Mouse (Mus musculus): Measurements from ENCODE around the gene Csnk2a1. TPM values are rescaled to one million over a fixed set of nuclear protein-coding genes. Genes with fewer than 3 reads are reported as not detected.

Gene Csnk2a1
- 94.7 and 155 TPM in 2 replicates for polyA plus RNA-seq (2014; fragmentation: Nextera tagmentation; extraction: Ambion mirVana)

DNA sequence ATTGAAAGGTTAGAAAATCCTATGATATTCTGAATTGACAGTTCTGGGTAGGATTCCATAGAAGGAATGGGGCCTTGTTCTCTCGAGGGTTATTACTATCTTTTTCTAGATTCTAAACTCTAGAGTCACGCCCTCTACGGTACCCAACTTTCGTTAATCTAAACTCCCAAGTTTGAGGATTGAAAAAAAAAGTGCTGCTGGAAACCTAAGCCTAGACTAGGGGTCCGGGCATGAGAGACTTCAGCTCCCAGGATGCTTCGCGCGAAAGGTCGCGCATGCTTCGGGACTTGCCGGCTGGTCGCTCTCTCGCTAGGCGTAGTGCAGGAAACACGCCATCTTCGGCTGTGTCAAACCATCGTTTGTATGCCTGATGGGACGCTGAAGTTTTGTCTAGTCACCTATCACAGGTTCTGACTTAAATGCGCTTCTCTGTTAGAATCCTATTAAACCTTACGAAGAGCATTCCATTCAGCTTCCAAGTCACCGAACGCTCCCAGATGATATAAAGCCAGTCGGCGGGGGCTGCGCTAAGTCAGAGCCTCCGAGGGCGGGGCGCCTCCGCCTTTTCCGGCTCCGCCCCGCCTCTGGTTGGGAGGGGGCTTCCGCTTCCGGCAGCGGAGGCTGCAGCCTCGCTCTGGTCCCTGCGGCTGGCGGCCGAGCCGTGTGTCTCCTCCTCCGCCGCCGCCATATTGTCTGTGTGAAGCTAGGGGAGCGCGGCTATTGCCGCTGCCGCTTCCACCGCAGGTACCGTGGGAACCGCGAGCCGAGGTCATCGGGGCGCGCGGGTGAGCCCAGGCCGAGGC, at the start of gene Csnk2a1:
TSS of gene Csnk2a1 (plus strand) at position 592 of the 803 bp plus-strand sequence.
- no peaks in the 10 kb centered on the region for H3K9me3 ChIP-seq (ENCODE audit: control insufficient read depth, low read length)
- H3K9ac ChIP-seq (replicated peaks; ENCODE audit: low read depth, low read length), result peak within 1 kb of the TSS; percentile 92
- H3K36me3 ChIP-seq (ENCODE audit: control insufficient read depth, insufficient read depth, low read length), result no peaks in the 10 kb centered on the region
- H3K27ac ChIP-seq (ENCODE audit: low read depth, low read length), result peak within 1 kb of the TSS; percentile 96
- no peaks in the 10 kb centered on the region for H3K27me3 ChIP-seq (ENCODE audit: control insufficient read depth, insufficient read depth, low read length)
- peak; percentile 96 for ATAC-seq (ENCODE audit: low read depth)
- H3K4me3 ChIP-seq (ENCODE audit: low read depth, low read length), result peak within 1 kb of the TSS; percentile 90
- H3K4me1 ChIP-seq (ENCODE audit: control insufficient read depth, insufficient read depth, low read length), result peaks cover 10% of the 10 kb centered on the region
- peak within 1 kb of the TSS; percentile 71 for H3K4me2 ChIP-seq (ENCODE audit: low read depth, low read length)
- under 1% methylated on average over 51 of the region's 58 CpGs for WGBS

DNA sequence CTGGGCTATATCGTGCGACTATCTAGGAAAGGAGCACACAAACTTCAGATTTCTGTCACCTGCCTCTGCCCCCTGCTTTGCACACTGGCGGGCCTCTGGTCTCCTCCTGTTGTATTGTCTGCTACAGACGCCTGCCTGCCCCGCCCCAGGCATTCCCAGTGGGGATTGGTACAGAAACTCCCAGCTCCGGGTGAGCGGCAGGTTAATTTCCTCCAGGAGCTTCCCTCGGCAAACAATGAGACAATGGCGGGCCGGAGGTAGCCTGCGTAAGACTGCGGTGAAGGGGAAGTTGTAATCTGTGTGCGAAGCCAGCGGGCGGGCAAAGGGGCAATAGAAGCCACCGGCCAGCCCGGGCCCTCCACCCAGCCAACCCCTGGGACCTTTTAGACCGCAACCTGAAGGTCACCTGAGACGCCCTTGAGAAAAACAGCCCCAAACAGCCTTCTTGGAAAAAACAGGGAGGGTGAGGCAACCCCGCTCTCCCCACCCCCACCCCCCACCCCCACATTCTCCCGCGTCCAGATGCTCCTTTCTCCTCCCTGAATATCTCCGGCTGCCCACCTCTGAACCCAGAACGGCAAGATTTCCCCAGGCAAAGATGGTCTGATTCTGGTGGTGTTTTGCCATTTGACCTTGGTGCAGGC, 49.4 kb upstream of the Csnk2a1 start:
- H3K4me3 ChIP-seq (ENCODE audit: low read depth, low read length), result no peak overlapping the region
- peak overlapping the region; percentile 28; the same call in 1 of the 2 replicates for H3K9ac ChIP-seq (replicated peaks; ENCODE audit: low read depth, low read length)
- no peaks in the 10 kb centered on the region for H3K27me3 ChIP-seq (ENCODE audit: control insufficient read depth, insufficient read depth, low read length)
- no peaks in the 10 kb centered on the region for H3K4me1 ChIP-seq (ENCODE audit: control insufficient read depth, insufficient read depth, low read length)
- peak overlapping the region; percentile 33 for H3K4me2 ChIP-seq (ENCODE audit: low read depth, low read length)
- peak; percentile 38; the same call in 1 of the 2 replicates for ATAC-seq (ENCODE audit: low read depth)
- H3K36me3 ChIP-seq (ENCODE audit: control insufficient read depth, insufficient read depth, low read length), result no peaks in the 10 kb centered on the region
- H3K27ac ChIP-seq (ENCODE audit: low read depth, low read length), result no peak overlapping the region
- 9% methylated on average over 24 of the region's 24 CpGs for WGBS
- H3K9me3 ChIP-seq (ENCODE audit: control insufficient read depth, low read length), result no peaks in the 10 kb centered on the region

DNA sequence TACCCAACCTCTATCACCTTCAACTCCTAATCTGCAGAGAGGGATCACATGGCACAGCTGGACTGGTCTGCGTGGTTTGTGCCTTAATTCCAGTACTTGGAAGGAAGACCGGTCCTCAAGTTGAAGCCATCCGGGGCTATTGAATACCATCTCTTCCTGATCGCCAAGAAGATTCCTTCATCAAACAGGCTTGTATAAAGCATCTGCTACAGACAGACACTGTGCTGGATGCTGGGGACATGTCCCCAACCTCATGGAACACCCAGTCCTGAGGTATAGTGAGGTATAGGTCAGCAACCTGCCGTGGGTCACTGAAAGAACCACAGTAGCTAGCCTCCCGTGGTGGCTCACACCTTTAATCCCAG, 48.9 kb upstream of the Csnk2a1 start:
- Histone ChIP-seq H3K4me1 (ENCODE audit: control insufficient read depth, insufficient read depth, low read length) (no peaks in the 10 kb centered on the region), H3K27me3 (ENCODE audit: control insufficient read depth, insufficient read depth, low read length) (no peaks in the 10 kb centered on the region), H3K36me3 (ENCODE audit: control insufficient read depth, insufficient read depth, low read length) (no peaks in the 10 kb centered on the region), H3K27ac (ENCODE audit: low read depth, low read length) (no peak overlapping the region), H3K4me3 (ENCODE audit: low read depth, low read length) (no peak overlapping the region), H3K9me3 (ENCODE audit: control insufficient read depth, low read length) (no peaks in the 10 kb centered on the region), H3K4me2 (ENCODE audit: low read depth, low read length) (no peak overlapping the region), H3K9ac (replicated peaks; ENCODE audit: low read depth, low read length) (no peak overlapping the region)
- no peak for ATAC-seq (ENCODE audit: low read depth)
- WGBS, result 78% methylated on average over 6 of the region's 6 CpGs

DNA sequence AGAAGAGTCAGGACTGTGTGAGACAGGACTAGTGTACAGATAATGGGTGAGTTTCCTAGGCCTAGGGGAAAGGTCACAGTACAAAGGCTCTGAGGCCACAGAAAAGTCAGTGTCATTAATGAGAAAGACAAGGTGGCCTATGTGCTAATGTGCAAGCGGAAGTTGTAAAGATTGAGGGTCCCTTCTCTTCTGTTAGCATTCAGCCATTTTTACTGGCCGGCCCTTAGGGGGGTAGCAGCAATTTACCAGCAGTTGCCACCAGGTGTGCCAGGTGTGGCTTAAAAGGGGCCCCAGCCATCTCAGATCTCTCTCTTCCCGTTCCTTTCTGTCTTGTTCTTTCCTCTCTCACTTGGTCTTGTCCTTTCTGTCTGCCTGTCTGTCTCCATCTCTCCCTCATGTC, 48.3 kb upstream of the Csnk2a1 start:
- Histone ChIP-seq H3K4me3 (ENCODE audit: low read depth, low read length) (no peak overlapping the region), H3K27ac (ENCODE audit: low read depth, low read length) (no peak overlapping the region), H3K4me2 (ENCODE audit: low read depth, low read length) (no peak overlapping the region), H3K27me3 (ENCODE audit: control insufficient read depth, insufficient read depth, low read length) (no peaks in the 10 kb centered on the region), H3K36me3 (ENCODE audit: control insufficient read depth, insufficient read depth, low read length) (no peaks in the 10 kb centered on the region), H3K4me1 (ENCODE audit: control insufficient read depth, insufficient read depth, low read length) (no peaks in the 10 kb centered on the region), H3K9ac (replicated peaks; ENCODE audit: low read depth, low read length) (no peak overlapping the region), H3K9me3 (ENCODE audit: control insufficient read depth, low read length) (no peaks in the 10 kb centered on the region)
- 67% methylated on average over 3 of the region's 3 CpGs for WGBS
- ATAC-seq (ENCODE audit: low read depth), result no peak

DNA sequence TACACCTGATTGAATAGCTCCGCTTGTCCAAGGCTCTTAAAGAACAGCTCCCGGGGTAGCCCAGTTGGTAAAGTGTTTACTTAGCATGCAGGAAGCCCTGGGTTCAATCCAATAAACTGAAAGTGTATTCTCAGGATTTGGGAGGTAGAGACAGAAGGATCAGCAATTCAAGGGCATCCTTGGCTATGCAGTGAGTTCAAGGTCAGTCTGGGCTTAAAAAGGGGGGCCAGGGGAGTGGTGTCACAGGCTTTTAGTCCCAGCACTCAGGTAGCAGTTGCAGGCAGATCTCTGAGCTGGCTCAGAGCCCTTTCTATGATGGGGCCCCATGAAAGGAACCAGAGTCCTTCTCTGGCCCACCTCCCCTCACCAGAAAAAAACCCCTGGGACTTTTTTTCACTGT, 47.3 kb upstream of the Csnk2a1 start:
- Histone ChIP-seq H3K27me3 (ENCODE audit: control insufficient read depth, insufficient read depth, low read length) (no peaks in the 10 kb centered on the region), H3K4me3 (ENCODE audit: low read depth, low read length) (no peak overlapping the region), H3K9me3 (ENCODE audit: control insufficient read depth, low read length) (no peaks in the 10 kb centered on the region), H3K9ac (replicated peaks; ENCODE audit: low read depth, low read length) (no peak overlapping the region), H3K36me3 (ENCODE audit: control insufficient read depth, insufficient read depth, low read length) (no peaks in the 10 kb centered on the region), H3K27ac (ENCODE audit: low read depth, low read length) (no peak overlapping the region), H3K4me2 (ENCODE audit: low read depth, low read length) (no peak overlapping the region), H3K4me1 (ENCODE audit: control insufficient read depth, insufficient read depth, low read length) (no peaks in the 10 kb centered on the region)
- no peak for ATAC-seq (ENCODE audit: low read depth)
- WGBS, result 82% methylated on average over 2 of the region's 2 CpGs

DNA sequence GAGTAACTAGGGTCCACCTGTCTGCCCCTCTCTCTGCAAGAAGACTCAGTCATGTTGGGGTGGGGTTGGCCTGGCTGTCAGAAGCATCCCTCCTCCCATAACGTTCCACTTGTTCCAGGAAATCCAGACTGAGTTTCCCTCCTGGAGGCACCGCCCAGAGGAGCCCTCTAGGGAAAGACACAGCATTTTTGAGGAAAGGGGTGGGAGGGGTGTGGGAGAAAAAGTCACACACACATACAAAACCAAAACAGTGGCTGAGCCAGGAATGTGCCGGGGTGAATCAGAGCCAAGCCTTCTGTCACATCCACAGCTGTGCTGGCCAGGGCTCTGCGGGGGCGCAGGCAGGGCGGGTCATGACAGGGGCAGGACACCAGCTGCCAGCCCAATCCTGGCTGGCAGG, 46.3 kb upstream of the Csnk2a1 start:
- Histone ChIP-seq H3K27me3 (ENCODE audit: control insufficient read depth, insufficient read depth, low read length) (no peaks in the 10 kb centered on the region), H3K36me3 (ENCODE audit: control insufficient read depth, insufficient read depth, low read length) (no peaks in the 10 kb centered on the region), H3K4me3 (ENCODE audit: low read depth, low read length) (no peak overlapping the region), H3K4me1 (ENCODE audit: control insufficient read depth, insufficient read depth, low read length) (no peaks in the 10 kb centered on the region), H3K27ac (ENCODE audit: low read depth, low read length) (no peak overlapping the region), H3K4me2 (ENCODE audit: low read depth, low read length) (no peak overlapping the region), H3K9ac (replicated peaks; ENCODE audit: low read depth, low read length) (no peak overlapping the region), H3K9me3 (ENCODE audit: control insufficient read depth, low read length) (no peaks in the 10 kb centered on the region)
- ATAC-seq (ENCODE audit: low read depth), result no peak
- WGBS, result 69% methylated on average over 6 of the region's 6 CpGs

DNA sequence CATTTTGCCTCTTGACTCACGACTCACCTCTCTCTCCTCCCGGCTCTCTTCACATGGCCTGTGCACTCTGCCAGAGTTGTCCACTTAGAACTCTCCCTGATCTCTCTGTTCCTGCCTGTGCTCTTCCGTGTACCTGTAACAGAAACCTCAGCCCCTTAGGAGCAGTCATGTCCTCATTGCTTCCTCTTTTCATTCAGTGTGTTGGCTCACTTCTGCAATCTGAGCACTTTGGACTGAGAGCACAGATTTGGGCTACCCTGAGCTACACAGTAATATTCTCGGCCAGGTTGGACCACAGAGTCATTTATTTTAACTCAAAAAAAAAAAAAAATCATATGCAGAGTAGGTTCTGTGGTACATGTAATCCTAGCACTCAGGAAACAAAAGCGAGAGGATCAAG, 39.5 kb upstream of the Csnk2a1 start:
- H3K27ac ChIP-seq (ENCODE audit: low read depth, low read length), result no peak overlapping the region
- ATAC-seq (ENCODE audit: low read depth), result no peak
- H3K27me3 ChIP-seq (ENCODE audit: control insufficient read depth, insufficient read depth, low read length), result no peaks in the 10 kb centered on the region
- H3K4me2 ChIP-seq (ENCODE audit: low read depth, low read length), result no peak overlapping the region
- no peak overlapping the region for H3K4me3 ChIP-seq (ENCODE audit: low read depth, low read length)
- H3K36me3 ChIP-seq (ENCODE audit: control insufficient read depth, insufficient read depth, low read length), result no peaks in the 10 kb centered on the region
- H3K9me3 ChIP-seq (ENCODE audit: control insufficient read depth, low read length), result no peaks in the 10 kb centered on the region
- H3K9ac ChIP-seq (replicated peaks; ENCODE audit: low read depth, low read length), result no peak overlapping the region
- WGBS, result 90% methylated on average over 5 of the region's 5 CpGs
- H3K4me1 ChIP-seq (ENCODE audit: control insufficient read depth, insufficient read depth, low read length), result no peaks in the 10 kb centered on the region

DNA sequence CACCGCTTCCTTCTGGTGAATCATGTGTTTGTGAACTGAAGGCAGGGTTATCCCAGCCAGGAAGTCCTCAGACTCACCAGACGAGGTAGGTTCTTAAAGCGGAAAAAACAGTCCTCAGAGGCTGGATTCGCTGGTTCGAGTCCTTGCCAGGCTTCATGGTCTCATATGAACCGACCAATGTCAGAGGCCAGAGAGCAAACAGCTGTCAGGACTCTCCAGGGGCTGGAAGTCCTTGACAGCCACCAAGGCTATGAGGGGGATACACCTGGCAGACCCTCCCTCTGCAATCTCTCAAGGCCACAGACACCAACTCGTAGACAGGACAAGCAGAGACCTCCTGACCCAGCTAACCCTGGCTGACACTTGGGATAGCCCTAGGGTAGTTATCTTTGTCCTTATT, 37.4 kb upstream of the Csnk2a1 start:
- Histone ChIP-seq H3K27me3 (ENCODE audit: control insufficient read depth, insufficient read depth, low read length) (no peaks in the 10 kb centered on the region), H3K36me3 (ENCODE audit: control insufficient read depth, insufficient read depth, low read length) (no peaks in the 10 kb centered on the region), H3K9me3 (ENCODE audit: control insufficient read depth, low read length) (no peaks in the 10 kb centered on the region), H3K27ac (ENCODE audit: low read depth, low read length) (no peak overlapping the region), H3K9ac (replicated peaks; ENCODE audit: low read depth, low read length) (no peak overlapping the region), H3K4me3 (ENCODE audit: low read depth, low read length) (no peak overlapping the region), H3K4me1 (ENCODE audit: control insufficient read depth, insufficient read depth, low read length) (no peaks in the 10 kb centered on the region), H3K4me2 (ENCODE audit: low read depth, low read length) (no peak overlapping the region)
- ATAC-seq (ENCODE audit: low read depth), result no peak
- WGBS, result 84% methylated on average over 7 of the region's 7 CpGs

DNA sequence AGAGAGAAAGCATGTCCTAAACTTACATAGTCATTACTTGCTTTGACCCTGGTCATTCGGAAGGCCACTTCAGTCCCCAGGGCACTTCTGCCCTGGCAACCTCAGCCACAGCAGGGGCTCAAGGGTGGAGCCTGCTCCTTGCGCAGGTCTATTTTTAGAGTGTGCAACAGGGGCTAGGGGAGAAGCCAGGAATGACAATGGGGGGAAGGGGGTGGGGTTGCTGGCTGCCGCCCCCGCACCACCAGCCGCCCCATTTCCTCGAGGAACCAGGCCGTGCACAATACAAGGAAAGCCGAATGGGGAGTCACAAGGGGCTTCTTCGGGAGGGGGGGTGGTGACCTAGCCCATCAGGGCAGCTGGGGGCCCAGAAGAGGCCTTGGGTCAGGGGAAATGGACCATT, 37.0 kb upstream of the Csnk2a1 start:
- H3K27ac ChIP-seq (ENCODE audit: low read depth, low read length), result no peak overlapping the region
- WGBS, result 54% methylated on average over 9 of the region's 9 CpGs

More for the DNA sequence above, 37.0 kb upstream of the Csnk2a1 start:
- no peak for ATAC-seq (ENCODE audit: low read depth)
- no peaks in the 10 kb centered on the region for H3K9me3 ChIP-seq (ENCODE audit: control insufficient read depth, low read length)
- H3K27me3 ChIP-seq (ENCODE audit: control insufficient read depth, insufficient read depth, low read length), result no peaks in the 10 kb centered on the region
- no peak overlapping the region for H3K4me3 ChIP-seq (ENCODE audit: low read depth, low read length)
- H3K4me1 ChIP-seq (ENCODE audit: control insufficient read depth, insufficient read depth, low read length), result no peaks in the 10 kb centered on the region
- no peak overlapping the region for H3K4me2 ChIP-seq (ENCODE audit: low read depth, low read length)
- H3K36me3 ChIP-seq (ENCODE audit: control insufficient read depth, insufficient read depth, low read length), result no peaks in the 10 kb centered on the region
- no peak overlapping the region for H3K9ac ChIP-seq (replicated peaks; ENCODE audit: low read depth, low read length)
